Comparison of ENCODE assay signal across 8 mouse cellular contexts in genomic region chr17:47946921-47947420, GRCm38 (mm10). TPM values are rescaled to one million over a fixed set of nuclear protein-coding genes. Genes with fewer than 3 reads are reported as not detected.
DNase-seq lines count a peak whose midpoint lies in the region; ATAC-seq lines count a peak whose summit lies in the region.

No protein-coding gene starts in this region.

- no peaks in the 10 kb centered on the region for H3K36me3 ChIP-seq in heart, embryonic 14.5 days (ENCODE audit: control insufficient read depth, insufficient read depth, low read length)
- H3K36me3 ChIP-seq in liver, embryonic 11.5 days (ENCODE audit: control insufficient read depth, insufficient read depth, low read length), result no peaks in the 10 kb centered on the region
- H3K36me3 ChIP-seq in neural tube, embryonic 14.5 days (ENCODE audit: control insufficient read depth, insufficient read depth, low read length), result no peaks in the 10 kb centered on the region

- no peaks in the 10 kb centered on the region; the same call in 1 of the 2 replicates for H3K27me3 ChIP-seq in heart, embryonic 14.5 days (ENCODE audit: control insufficient read depth, insufficient read depth, low read length)
- H3K27me3 ChIP-seq in liver, embryonic 11.5 days (replicated peaks; ENCODE audit: control insufficient read depth, insufficient read depth, low read length), result peaks cover 3% of the 10 kb centered on the region
- no peaks in the 10 kb centered on the region for H3K27me3 ChIP-seq in neural tube, embryonic 14.5 days (ENCODE audit: control insufficient read depth, insufficient read depth, low read length)

- peak overlapping the region; percentile 50 for H3K9ac ChIP-seq in heart, embryonic 14.5 days (ENCODE audit: low read length)
- no peak overlapping the region for H3K9ac ChIP-seq in liver, embryonic 11.5 days (ENCODE audit: low read depth, low read length)
- H3K9ac ChIP-seq in neural tube, embryonic 14.5 days (replicated peaks; ENCODE audit: low read depth, low read length), result no peak overlapping the region

- 0 out of 2 replicates have a peak, but pooled peaks have one; percentile 6 for ATAC-seq in heart, embryonic 14.5 days (ENCODE audit: insufficient number of reproducible peaks, insufficient read depth, low FRiP score, low read depth)
- ATAC-seq in liver, embryonic 11.5 days (replicated peaks; ENCODE audit: low FRiP score), result no peak; the same call in 1 of the 2 replicates
- ATAC-seq in neural tube, embryonic 14.5 days (ENCODE audit: low read depth), result peak; percentile 60; the same call in 1 of the 2 replicates

- peak overlapping the region; percentile 35; the same call in 1 of the 2 replicates for H3K4me2 ChIP-seq in heart, embryonic 14.5 days (ENCODE audit: low read length)
- H3K4me2 ChIP-seq in liver, embryonic 11.5 days, result peak overlapping the region; percentile 41
- no peak overlapping the region for H3K4me2 ChIP-seq in neural tube, embryonic 14.5 days (ENCODE audit: low read depth, low read length)

- 0 out of 4 replicates have a peak overlapping the region, but pooled peaks of 1 of the 2 experiments have one; percentile 5 for H3K4me3 ChIP-seq in heart, embryonic 14.5 days (ENCODE audit: control insufficient read depth in 1 of 2, insufficient read depth in 1 of 2, low read depth in 1 of 2, low read length in 2 of 2)
- H3K4me3 ChIP-seq in liver, embryonic 11.5 days (ENCODE audit: low read depth, low read length), result no peak overlapping the region; the same call in 1 of the 2 replicates
- no peak overlapping the region for H3K4me3 ChIP-seq in neural tube, embryonic 14.5 days (ENCODE audit: low read depth, low read length)

- peaks cover 3 to 5% of the 10 kb centered on the region in 2 experiments; a peak in 3 of 4 replicates for H3K4me1 ChIP-seq in heart, embryonic 14.5 days (ENCODE audit: control insufficient read depth in 2 of 2, insufficient read depth in 2 of 2, low read length in 2 of 2)
- H3K4me1 ChIP-seq in liver, embryonic 11.5 days (replicated peaks; ENCODE audit: control insufficient read depth, insufficient read depth, low read length), result peaks cover 18% of the 10 kb centered on the region
- H3K4me1 ChIP-seq in neural tube, embryonic 14.5 days (ENCODE audit: control insufficient read depth, insufficient read depth, low read length), result peaks cover 4% of the 10 kb centered on the region; the same call in 1 of the 2 replicates

- WGBS in heart, embryonic 14.5 days, result 10% methylated on average over 14 of the region's 14 CpGs
- 13% methylated on average over 14 of the region's 14 CpGs for WGBS in liver, embryonic 11.5 days
- WGBS in neural tube, embryonic 14.5 days, result 2% methylated on average over 14 of the region's 14 CpGs

- intact Hi-C loops in heart, postnatal 10 days (cut with DNase I), result no loop called here

- H3K27ac ChIP-seq in heart, embryonic 14.5 days (replicated peaks in 1 of 2; ENCODE audit: control insufficient read depth in 1 of 2, insufficient read depth in 1 of 2, low read depth in 2 of 2, low read length in 2 of 2), result no peak overlapping the region
- no peak overlapping the region; the same call in 1 of the 2 replicates for H3K27ac ChIP-seq in liver, embryonic 11.5 days (ENCODE audit: low read depth, low read length)
- H3K27ac ChIP-seq in neural tube, embryonic 14.5 days (ENCODE audit: low read depth, low read length), result no peak overlapping the region

- DNase-seq in heart, postnatal 10 days, result no peak
- peak; percentile 61 for DNase-seq in embryo, embryonic 9.5 days (ENCODE audit: extremely low spot score)
- DNase-seq in liver, embryonic 11.5 days (ENCODE audit: low spot score), result no peak
- DNase-seq in T-cell, adult 2 months (ENCODE audit: low spot score), result no peak
- no peak for DNase-seq in urinary bladder, postnatal 4 days (ENCODE audit: low spot score in 2 of 2)
- DNase-seq in left cerebral cortex, adult 9 months (ENCODE audit: low spot score in 2 of 2), result no peak

- H3K9me3 ChIP-seq in heart, embryonic 14.5 days (ENCODE audit: control insufficient read depth, low read length), result no peaks in the 10 kb centered on the region
- no peaks in the 10 kb centered on the region for H3K9me3 ChIP-seq in liver, embryonic 11.5 days (ENCODE audit: control insufficient read depth, low read length)
- no peaks in the 10 kb centered on the region for H3K9me3 ChIP-seq in neural tube, embryonic 14.5 days (ENCODE audit: control insufficient read depth, low read length)

RNA-seq across cellular contexts. Expression of gene Foxp4, which starts 22.5 kb away (rescaled TPM):
- 10.8 and 13.6 TPM in 2 replicates for polyA plus RNA-seq in heart, embryonic 14.5 days (2014; fragmentation: Nextera tagmentation; extraction: Ambion mirVana)
- 10 to 100 TPM; 12.3 to 15.9 TPM for total RNA-seq in heart, postnatal 10 days (2021)
- 21.3 and 21.6 TPM in 2 replicates for polyA plus RNA-seq in liver, embryonic 11.5 days (2014; fragmentation: Nextera tagmentation; extraction: Ambion mirVana)
- 28.7 and 29.1 TPM in 2 replicates for polyA plus RNA-seq in neural tube, embryonic 14.5 days (2014; fragmentation: Nextera tagmentation; extraction: Ambion mirVana)
